Mouse (Mus musculus) adrenal gland, adult (tissue): Measurements from ENCODE around the gene Ms4a4a.
"Not testable (repeated sequence)": the region's sequence is repeated elsewhere in the genome, so short reads cannot be mapped to it uniquely, and the experiment has no call there.

ENCODE experiments used
- DNase-seq, 2 experiments: peaks; one replicate each; pipeline ENCODE4 v3.0.0; 2022 to 2023; ENCODE audit warnings: low spot score in 1 of 2; ENCODE audit not compliant: inconsistent age in 2 of 2

Ms4a4a gene

DNA sequence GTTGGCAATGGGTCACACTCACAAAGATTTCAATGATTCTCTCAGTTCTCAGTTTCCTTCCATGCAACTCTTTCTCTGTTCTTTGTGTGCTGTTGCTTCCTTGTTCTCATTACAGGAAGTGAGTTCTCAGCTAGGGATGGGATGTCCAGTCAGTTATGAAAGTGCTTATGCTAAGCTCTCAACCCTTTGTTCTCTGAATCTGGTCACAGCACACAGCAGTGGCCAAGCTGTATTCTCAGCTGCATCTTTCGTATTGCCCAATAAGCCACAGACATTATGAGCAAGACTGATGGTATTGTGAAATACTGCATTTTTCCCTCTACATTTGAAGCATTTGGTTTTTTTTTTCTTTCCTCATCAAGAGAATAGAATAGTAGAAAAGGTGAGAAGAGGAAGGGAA, 55.9 kb downstream of the Ms4a4a start:
- DNase-seq: not testable (repeated sequence)

DNA sequence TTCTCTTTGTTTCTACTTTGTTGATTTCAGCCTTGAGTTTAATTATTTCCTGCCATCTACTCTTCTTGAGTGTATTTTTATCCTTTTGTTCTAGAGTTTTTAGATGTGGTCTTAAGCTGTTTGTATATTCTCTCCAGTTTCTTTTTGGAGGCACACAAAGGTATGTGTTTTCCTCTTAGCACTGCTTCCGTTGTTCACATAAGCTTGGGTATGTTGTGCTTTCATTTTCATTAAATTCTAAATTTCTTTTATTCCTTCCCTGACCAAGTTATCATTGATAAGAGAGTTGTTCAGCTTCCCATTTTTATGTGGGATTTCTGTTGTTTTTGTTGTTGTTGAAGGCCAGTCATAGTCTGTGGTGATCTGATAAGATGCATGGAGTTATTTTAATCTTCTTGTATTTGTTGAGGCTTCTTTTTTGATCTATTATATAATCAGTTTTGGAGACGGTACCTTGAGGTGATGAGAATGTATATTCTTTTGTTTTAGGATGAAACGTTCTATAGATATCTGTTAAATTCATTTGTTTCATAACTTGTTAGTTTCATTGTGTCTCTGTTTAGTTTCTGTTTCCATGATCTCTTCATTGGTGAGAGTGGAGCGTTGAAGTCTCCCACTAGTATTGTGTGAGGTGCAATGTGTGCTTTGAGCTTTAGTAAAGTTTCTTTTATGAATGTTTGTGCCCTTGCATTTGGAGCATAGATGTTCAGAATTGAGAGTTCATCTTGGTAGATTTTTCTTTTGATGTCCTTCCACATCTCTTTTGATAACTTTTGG, 59.9 kb downstream of the Ms4a4a start:
- no peak for DNase-seq
